Mouse (Mus musculus) urinary bladder, postnatal 25 days (tissue): Measurements from ENCODE around the gene Aebp1.
"Not testable (repeated sequence)": the region's sequence is repeated elsewhere in the genome, so short reads cannot be mapped to it uniquely, and the experiment has no call there.

Experiments used
- DNase-seq: peaks from one replicate; pipeline ENCODE4 v3.0.0; 2022; ENCODE audit warnings: low spot score

The Aebp1 gene

GRCm38 (mm10) chr11:5855902-5856301 is 5.8 kb upstream of the Aebp1 start:
- no peak for DNase-seq

DNA sequence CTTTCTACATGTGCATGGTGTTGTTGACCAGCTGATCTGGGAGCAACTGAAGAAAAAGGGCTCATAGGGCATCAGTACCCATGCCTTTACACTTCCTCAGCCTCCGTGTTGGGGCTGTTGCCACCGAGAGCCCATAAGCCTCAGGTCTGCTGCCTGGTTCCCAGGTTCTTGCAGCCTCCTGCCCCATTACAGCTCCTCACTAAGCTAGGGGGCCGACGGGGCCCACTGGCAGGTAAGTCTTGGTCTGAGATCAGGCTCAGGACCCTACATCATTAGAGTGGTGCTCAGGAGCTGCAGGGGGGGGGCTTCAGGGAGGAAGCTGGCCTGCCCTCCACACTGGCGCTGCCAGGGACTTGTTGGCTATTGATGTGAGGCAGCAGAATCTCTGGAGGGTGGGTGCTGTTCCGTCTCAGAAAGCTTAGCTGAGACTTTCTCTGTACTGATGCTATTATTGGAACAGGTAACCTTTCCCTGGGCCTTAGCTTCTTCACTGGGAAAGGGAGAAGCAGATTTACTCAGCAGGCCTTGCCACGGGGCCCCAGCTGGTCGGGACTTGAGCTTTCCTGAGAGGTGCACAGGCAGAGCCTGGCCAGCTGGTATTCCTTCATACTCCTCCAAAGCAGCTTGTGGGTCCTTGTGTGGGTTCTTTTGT is 5.1 kb upstream of the Aebp1 start:
- no peak for DNase-seq

DNA sequence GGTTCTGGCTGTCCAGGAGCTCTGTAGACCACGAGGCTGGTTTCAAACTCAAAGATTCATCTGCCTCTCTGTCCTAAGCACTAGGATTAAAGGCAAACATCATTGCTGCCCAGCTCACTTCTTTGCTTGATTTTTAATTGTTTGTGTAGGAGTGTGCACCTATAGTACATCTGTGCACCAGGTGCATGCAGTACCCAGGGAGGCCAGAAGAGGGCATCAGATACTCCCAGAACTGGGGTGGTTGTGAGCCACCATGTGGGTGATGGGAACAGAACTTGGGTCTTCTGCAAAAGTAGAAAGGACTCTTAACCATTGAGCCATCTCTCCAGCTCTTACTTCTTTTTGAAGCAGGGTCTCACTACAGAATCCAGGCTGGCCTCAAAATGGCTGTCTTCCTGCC is 3.0 kb upstream of the Aebp1 start:
- no peak for DNase-seq

- no peak for DNase-seq
Measured at GRCm38 (mm10) chr11:5859883-5860550, 1.7 kb upstream of the Aebp1 start.

DNA sequence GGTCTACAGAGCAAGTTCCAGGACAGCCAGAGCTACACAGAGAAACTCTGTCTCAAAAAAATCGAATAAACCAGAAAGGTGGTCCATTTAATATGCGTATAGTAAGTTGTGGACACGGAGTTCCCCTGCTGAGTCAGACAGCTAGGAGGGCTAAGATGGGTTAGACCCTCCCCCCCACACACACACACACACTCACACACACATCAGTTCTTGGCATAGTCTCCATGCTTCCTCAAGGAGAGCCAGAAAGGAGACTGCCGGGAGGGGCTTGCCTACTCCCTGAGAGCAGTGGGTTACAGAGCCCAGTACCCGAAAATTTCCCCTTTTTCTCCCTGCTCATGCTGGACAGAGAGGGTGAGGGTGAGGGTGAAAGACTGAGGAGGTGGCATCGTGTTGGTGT is 1.1 kb upstream of the Aebp1 start:
- DNase-seq = no peak

DNA sequence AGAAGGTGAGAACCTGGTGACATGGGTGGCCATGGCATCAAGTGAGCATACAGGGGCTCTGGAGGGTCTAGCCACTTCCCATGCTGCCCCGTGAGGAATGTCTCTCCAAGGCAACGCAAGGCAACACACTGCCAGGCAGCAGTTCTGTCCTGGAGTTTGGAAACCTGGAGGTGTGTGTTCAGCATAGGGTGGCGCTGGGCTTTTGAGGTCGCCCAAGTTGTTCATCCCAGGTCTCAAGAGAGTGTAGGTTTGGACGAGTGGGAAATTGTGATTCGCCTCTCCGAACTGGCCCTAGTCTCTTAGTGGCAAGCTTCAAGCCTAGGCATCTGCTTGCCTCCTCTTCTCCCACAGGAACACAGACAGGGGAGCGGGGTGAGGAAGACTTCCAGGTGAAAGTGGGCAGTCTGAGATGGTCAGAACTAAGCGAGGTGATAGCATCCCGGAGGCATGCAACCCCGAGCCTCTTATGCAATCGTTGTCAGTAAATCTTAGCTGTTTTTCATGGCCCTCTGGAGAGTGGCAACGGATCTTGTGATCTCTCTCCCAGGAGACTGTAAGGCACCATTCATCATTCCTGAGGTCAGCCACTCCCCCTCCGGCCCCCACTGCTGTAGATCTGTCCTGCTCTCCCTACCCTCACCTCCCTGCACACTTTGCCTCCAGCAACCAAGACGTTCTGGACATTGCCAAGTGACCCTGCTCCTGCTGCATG is 803 bp downstream of the Aebp1 start:
- DNase-seq = peak; percentile 21

GRCm38 (mm10) chr11:5867196-5867595 is 5.4 kb downstream of the Aebp1 start:
- no peak for DNase-seq

- no peak for DNase-seq
Measured at GRCm38 (mm10) chr11:5868324-5868723, 6.6 kb downstream of the Aebp1 start.

DNA sequence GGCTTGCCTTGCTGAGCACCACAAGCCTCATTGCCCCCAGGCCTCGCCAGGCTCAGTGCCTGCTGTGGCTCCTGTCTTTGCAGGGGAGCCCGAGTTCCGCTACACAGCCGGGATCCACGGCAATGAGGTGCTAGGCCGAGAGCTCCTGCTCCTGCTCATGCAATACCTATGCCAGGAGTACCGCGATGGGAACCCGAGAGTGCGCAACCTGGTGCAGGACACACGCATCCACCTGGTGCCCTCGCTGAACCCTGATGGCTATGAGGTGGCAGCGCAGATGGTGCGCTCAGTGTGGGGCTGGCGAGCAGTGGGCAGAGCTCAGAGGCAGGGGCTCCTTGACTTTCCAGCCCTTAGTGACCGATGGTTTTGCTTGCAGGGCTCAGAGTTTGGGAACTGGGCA is 7.6 kb downstream of the Aebp1 start:
- DNase-seq = no peak

GRCm38 (mm10) chr11:5870069-5870468 is 8.3 kb downstream of the Aebp1 start:
- no peak for DNase-seq

GRCm38 (mm10) chr11:5872707-5873106 is 11.0 kb downstream of the Aebp1 start:
- no peak for DNase-seq

DNA sequence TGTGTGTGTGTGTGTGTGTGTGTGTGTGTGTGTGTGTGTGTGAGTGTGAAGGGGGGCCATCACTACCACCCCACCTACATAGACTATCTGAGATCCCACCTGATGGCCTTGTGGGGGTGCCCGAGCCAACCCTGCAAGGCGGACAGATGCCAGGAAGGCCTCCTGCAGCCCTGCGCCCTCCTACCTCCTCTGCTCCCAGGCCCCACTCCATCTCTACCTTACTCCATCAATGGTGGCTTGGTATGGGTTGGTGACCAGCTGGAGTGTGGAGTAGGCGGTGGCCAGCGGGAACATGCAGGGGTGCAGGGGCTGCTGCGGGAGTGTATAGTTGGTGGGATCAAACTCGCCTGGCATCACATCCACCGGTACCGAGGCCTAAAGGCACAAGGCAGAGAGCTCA is 11.4 kb downstream of the Aebp1 start:
- DNase-seq = no peak

- no peak for DNase-seq
Measured at GRCm38 (mm10) chr11:5877421-5877820, 15.7 kb downstream of the Aebp1 start.

GRCm38 (mm10) chr11:5877921-5878526 is 16.3 kb downstream of the Aebp1 start, which contains the start of gene Pold2:
TSS of gene Pold2 (minus strand) at chr11:5878292.
- peak; percentile 95 for DNase-seq

DNA sequence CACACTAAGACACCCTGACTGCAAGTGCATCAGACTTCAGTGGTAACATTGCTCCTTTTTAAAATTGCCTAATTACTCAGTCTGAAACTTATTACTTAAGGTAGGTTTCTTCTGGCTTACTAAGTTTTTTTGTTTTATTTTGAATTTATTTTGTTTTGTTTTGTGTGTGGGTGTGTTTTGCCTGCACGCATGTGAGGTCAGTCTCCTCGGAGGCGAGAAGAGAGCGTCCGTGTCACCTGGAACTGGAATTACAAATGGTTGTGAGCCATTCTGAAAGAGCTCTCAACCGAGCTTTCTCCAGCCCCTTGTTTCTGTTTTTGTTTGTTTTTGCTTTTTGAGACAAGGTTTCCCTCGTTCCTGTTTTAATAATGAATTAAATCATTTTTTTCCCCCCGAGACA is 16.9 kb downstream of the Aebp1 start:
- no peak for DNase-seq

GRCm38 (mm10) chr11:5879905-5880304 is 18.2 kb downstream of the Aebp1 start:
- peak; percentile 36 for DNase-seq

- DNase-seq = no peak
Measured at GRCm38 (mm10) chr11:5882518-5882917, 20.8 kb downstream of the Aebp1 start.

GRCm38 (mm10) chr11:5886187-5886586 is 24.4 kb downstream of the Aebp1 start:
- peak; percentile 60 for DNase-seq

DNA sequence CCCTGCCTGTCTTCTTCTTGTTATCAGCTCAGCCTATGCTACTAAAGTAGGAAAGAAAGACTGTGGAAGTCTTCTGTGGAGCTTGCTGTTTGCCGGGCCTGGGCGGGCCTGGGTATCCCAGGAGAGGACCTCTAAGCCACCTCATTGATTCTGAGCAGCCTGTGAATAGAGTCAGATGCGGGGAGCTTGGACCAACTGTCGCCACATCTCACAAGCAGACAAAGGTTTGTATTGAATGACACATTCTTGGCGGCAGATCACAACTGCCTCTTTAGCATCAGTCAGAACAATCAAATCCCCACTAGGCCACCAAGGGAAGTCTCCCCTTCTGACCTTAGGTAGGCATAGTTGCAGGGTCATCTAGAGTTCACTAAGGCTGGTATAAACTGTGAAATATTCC is 25.5 kb downstream of the Aebp1 start:
- DNase-seq = no peak

DNA sequence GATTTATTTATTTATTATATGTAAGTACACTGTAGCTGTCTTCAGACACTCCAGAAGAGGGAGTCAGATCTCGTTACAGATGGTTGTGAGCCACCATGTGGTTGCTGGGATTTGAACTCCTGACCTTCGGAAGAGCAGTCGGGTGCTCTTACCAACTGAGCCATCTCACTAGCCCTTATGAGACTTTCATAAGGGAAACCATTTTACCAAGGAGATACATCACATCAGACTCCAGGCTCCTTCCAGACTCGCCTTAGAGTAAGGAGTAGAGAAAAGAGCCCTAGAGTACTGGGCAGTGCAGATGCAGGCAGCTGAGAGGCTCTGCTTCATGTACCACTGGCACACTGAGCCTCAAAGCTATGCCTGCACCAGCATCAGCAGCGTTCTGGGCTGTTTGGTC is 26.8 kb downstream of the Aebp1 start:
- DNase-seq = not testable (repeated sequence)

GRCm38 (mm10) chr11:5892151-5892591 is 30.4 kb downstream of the Aebp1 start:
- no peak for DNase-seq

DNA sequence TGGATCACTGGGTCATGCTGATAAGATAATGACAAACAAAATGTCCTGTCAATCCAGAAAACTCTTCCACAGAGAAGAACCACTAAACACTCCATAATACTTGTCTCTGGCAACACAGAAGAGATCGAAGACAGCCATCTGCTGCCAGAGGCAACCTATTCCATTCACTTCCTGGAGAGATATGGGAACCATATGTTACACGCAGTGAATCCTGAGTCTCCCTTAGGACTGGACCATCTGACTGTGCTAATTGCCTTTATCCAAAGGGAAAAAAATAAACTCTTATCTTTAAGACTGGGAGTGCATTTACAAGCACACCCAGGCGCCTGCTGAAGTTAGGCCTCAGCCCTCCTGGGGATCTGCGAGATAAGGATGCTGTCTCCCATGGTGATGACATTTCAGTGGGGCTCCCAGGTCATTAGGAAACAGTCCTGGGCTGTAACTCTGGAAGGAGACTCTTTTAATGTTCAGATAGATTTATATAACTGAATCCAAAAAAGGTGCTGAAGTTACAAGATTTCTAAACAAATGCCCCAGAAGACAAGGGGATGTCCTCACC is 31.1 kb downstream of the Aebp1 start:
- DNase-seq = no peak
